In genomic region chr3:101111321-101111720, GRCm38 (mm10) we compare ENCODE assay signal across 12 mouse cellular contexts. TPM values are rescaled to one million over a fixed set of nuclear protein-coding genes. Genes with fewer than 3 reads are reported as not detected.
DNase-seq lines count a peak whose midpoint lies in the region; ATAC-seq and TF ChIP-seq lines count a peak whose summit lies in the region.
"Had no signal": no experiment of that assay in that cellular context is flagged by ENCODE, and none has a peak within 500 bp of the region (broad histone marks: within the 10 kb centered on the region; RNA-seq: fewer than 3 reads in every experiment).

No protein-coding gene starts in this region.

- H3K4me3 ChIP-seq in forebrain, embryonic 12.5 days (replicated peaks): no peak overlapping the region
- H3K4me3 ChIP-seq in forebrain, embryonic 14.5 days (ENCODE audit: low read depth, low read length): no peak overlapping the region
- H3K4me3 ChIP-seq in intestine, embryonic 14.5 days (ENCODE audit: low read depth, low read length): no peak overlapping the region
- H3K4me3 ChIP-seq in intestine, embryonic 15.5 days (replicated peaks): no peak overlapping the region
- no peak overlapping the region for H3K4me3 ChIP-seq in limb, embryonic 10.5 days
- no peak overlapping the region for H3K4me3 ChIP-seq in stomach, embryonic 16.5 days (replicated peaks; ENCODE audit: low read length)
- H3K4me3 ChIP-seq in layer of hippocampus, adult 2 months: no peak overlapping the region

- DNase-seq in forebrain, embryonic 14.5 days (ENCODE audit: low spot score): no peak
- no peak for DNase-seq in intestine, embryonic 14.5 days (ENCODE audit: low spot score)
- DNase-seq in limb, embryonic 10.5 days (ENCODE audit: low spot score): no peak
- DNase-seq in layer of hippocampus, adult 2 months (ENCODE audit: low spot score in 2 of 2): no peak
- DNase-seq in retina, postnatal 1 day: no peak
- DNase-seq: cerebellum, adult 11 months; lung, adult 2 months had no signal

- no peak overlapping the region for H3K4me2 ChIP-seq in forebrain, embryonic 12.5 days
- no peak overlapping the region for H3K4me2 ChIP-seq in forebrain, embryonic 14.5 days (ENCODE audit: low read length)
- no peak overlapping the region for H3K4me2 ChIP-seq in intestine, embryonic 14.5 days (ENCODE audit: low read length)
- no peak overlapping the region for H3K4me2 ChIP-seq in intestine, embryonic 15.5 days (replicated peaks)
- no peak overlapping the region for H3K4me2 ChIP-seq in stomach, embryonic 16.5 days (ENCODE audit: low read depth, low read length)

- H3K36me3 ChIP-seq in forebrain, embryonic 12.5 days (replicated peaks): no peaks in the 10 kb centered on the region
- no peaks in the 10 kb centered on the region for H3K36me3 ChIP-seq in forebrain, embryonic 14.5 days (ENCODE audit: control insufficient read depth, insufficient read depth, low read length)
- no peaks in the 10 kb centered on the region for H3K36me3 ChIP-seq in intestine, embryonic 14.5 days (ENCODE audit: control insufficient read depth, insufficient read depth, low read length)
- H3K36me3 ChIP-seq in intestine, embryonic 15.5 days: no peaks in the 10 kb centered on the region
- no peaks in the 10 kb centered on the region for H3K36me3 ChIP-seq in limb, embryonic 10.5 days
- no peaks in the 10 kb centered on the region for H3K36me3 ChIP-seq in stomach, embryonic 16.5 days (ENCODE audit: control insufficient read depth, insufficient read depth, low read length)
- H3K36me3 ChIP-seq: hindbrain, embryonic 12.5 days had no signal

- 40% methylated on average over 10 of the region's 10 CpGs for WGBS in forebrain, embryonic 12.5 days
- 33% methylated on average over 10 of the region's 10 CpGs for WGBS in forebrain, embryonic 14.5 days
- 53% methylated on average over 10 of the region's 10 CpGs for WGBS in intestine, embryonic 14.5 days
- 53% methylated on average over 10 of the region's 10 CpGs for WGBS in intestine, embryonic 15.5 days
- WGBS in limb, embryonic 10.5 days: 45% methylated on average over 10 of the region's 10 CpGs
- WGBS in stomach, embryonic 16.5 days: 52% methylated on average over 10 of the region's 10 CpGs

- ATAC-seq in forebrain, embryonic 12.5 days (ENCODE audit: low FRiP score): no peak
- no peak for ATAC-seq in forebrain, embryonic 14.5 days
- ATAC-seq in intestine, embryonic 14.5 days (replicated peaks; ENCODE audit: low FRiP score, low TSS enrichment, low read depth): no peak
- ATAC-seq in intestine, embryonic 15.5 days: no peak
- ATAC-seq in stomach, embryonic 16.5 days (ENCODE audit: insufficient read depth, low FRiP score): no peak

- peaks cover 53% of the 10 kb centered on the region for H3K4me1 ChIP-seq in forebrain, embryonic 12.5 days
- peaks cover 37% of the 10 kb centered on the region for H3K4me1 ChIP-seq in forebrain, embryonic 14.5 days (ENCODE audit: control insufficient read depth, insufficient read depth, low read length)
- peaks cover 29% of the 10 kb centered on the region for H3K4me1 ChIP-seq in intestine, embryonic 14.5 days (replicated peaks; ENCODE audit: control insufficient read depth, insufficient read depth, low read length)
- H3K4me1 ChIP-seq in intestine, embryonic 15.5 days (replicated peaks): peaks cover 20% of the 10 kb centered on the region
- peaks cover 66% of the 10 kb centered on the region for H3K4me1 ChIP-seq in limb, embryonic 10.5 days
- peaks cover 38% of the 10 kb centered on the region for H3K4me1 ChIP-seq in stomach, embryonic 16.5 days (ENCODE audit: control insufficient read depth, insufficient read depth, low read length)

- no peaks in the 10 kb centered on the region for H3K27me3 ChIP-seq in forebrain, embryonic 12.5 days
- no peaks in the 10 kb centered on the region for H3K27me3 ChIP-seq in forebrain, embryonic 14.5 days (replicated peaks; ENCODE audit: control insufficient read depth, insufficient read depth, low read length)
- no peaks in the 10 kb centered on the region for H3K27me3 ChIP-seq in intestine, embryonic 14.5 days (replicated peaks; ENCODE audit: control insufficient read depth, insufficient read depth, low read length)
- H3K27me3 ChIP-seq in intestine, embryonic 15.5 days (replicated peaks): no peaks in the 10 kb centered on the region
- peaks cover 7% of the 10 kb centered on the region; the same call in 1 of the 2 replicates for H3K27me3 ChIP-seq in limb, embryonic 10.5 days (ENCODE audit: low read depth, poor library complexity, severe bottlenecking)
- no peaks in the 10 kb centered on the region for H3K27me3 ChIP-seq in stomach, embryonic 16.5 days (ENCODE audit: control insufficient read depth, insufficient read depth, low read length)

- H3K27ac ChIP-seq in forebrain, embryonic 12.5 days: peak overlapping the region; percentile 89
- H3K27ac ChIP-seq in forebrain, embryonic 14.5 days (ENCODE audit: low read depth, low read length): no peak overlapping the region
- peak overlapping the region; percentile 89 for H3K27ac ChIP-seq in intestine, embryonic 14.5 days (ENCODE audit: low read depth)
- no peak overlapping the region for H3K27ac ChIP-seq in intestine, embryonic 15.5 days
- H3K27ac ChIP-seq in limb, embryonic 10.5 days: peak overlapping the region; percentile 98
- peak overlapping the region; percentile 90 for H3K27ac ChIP-seq in stomach, embryonic 16.5 days (ENCODE audit: low read length)
- no peak overlapping the region for H3K27ac ChIP-seq in layer of hippocampus, adult 2 months

- no peak overlapping the region for H3K9ac ChIP-seq in forebrain, embryonic 12.5 days
- H3K9ac ChIP-seq in forebrain, embryonic 14.5 days (ENCODE audit: low read length): no peak overlapping the region
- H3K9ac ChIP-seq in intestine, embryonic 14.5 days (ENCODE audit: low read length): no peak overlapping the region
- no peak overlapping the region for H3K9ac ChIP-seq in intestine, embryonic 15.5 days
- H3K9ac ChIP-seq in stomach, embryonic 16.5 days (ENCODE audit: low read length): no peak overlapping the region

- H3K9me3 ChIP-seq in forebrain, embryonic 12.5 days: no peaks in the 10 kb centered on the region
- no peaks in the 10 kb centered on the region for H3K9me3 ChIP-seq in forebrain, embryonic 14.5 days (replicated peaks; ENCODE audit: control insufficient read depth, low read length)
- H3K9me3 ChIP-seq in intestine, embryonic 14.5 days (ENCODE audit: control insufficient read depth, low read length): no peaks in the 10 kb centered on the region
- no peaks in the 10 kb centered on the region for H3K9me3 ChIP-seq in intestine, embryonic 15.5 days
- H3K9me3 ChIP-seq in limb, embryonic 10.5 days (replicated peaks): no peaks in the 10 kb centered on the region
- H3K9me3 ChIP-seq in stomach, embryonic 16.5 days (replicated peaks; ENCODE audit: control insufficient read depth, low read length): no peaks in the 10 kb centered on the region
- H3K9me3 ChIP-seq: hindbrain, embryonic 12.5 days had no signal

- TF ChIP-seq CTCF in layer of hippocampus, adult 2 months (conservative IDR thresholded peaks at IDR 0.05): no peak

RNA-seq across cellular contexts. Expression of gene Ptgfrn, which starts 1.2 kb away (rescaled TPM):
- polyA plus RNA-seq in forebrain, embryonic 12.5 days (2016; fragmentation: Nextera tagmentation; extraction: Ambion mirVana): 3.9 and 4.5 TPM in 2 replicates
- polyA plus RNA-seq in forebrain, embryonic 14.5 days (2014; fragmentation: Nextera tagmentation; extraction: Ambion mirVana): 3.4 and 4.5 TPM in 2 replicates
- polyA plus RNA-seq in intestine, embryonic 14.5 days (2014; fragmentation: Nextera tagmentation; extraction: Ambion mirVana): 8.4 and 8.8 TPM in 2 replicates
- 4.4 and 4.5 TPM in 2 replicates for polyA plus RNA-seq in intestine, embryonic 15.5 days (2015; fragmentation: Nextera tagmentation; extraction: Ambion mirVana)
- polyA plus RNA-seq in limb, embryonic 10.5 days (2016; fragmentation: Nextera tagmentation; extraction: Ambion mirVana): 3.4 and 4.0 TPM in 2 replicates
- 4.6 and 4.9 TPM in 2 replicates for polyA plus RNA-seq in stomach, embryonic 16.5 days (2015; fragmentation: Nextera tagmentation; extraction: Ambion mirVana)
- total RNA-seq in layer of hippocampus, adult 2 months (2021): 10 to 100 TPM; 10.4 to 11.0 TPM
- total RNA-seq: megakaryocyte-erythroid progenitor cell, adult 5-6 weeks had no signal

Comparison
In these comparisons a context has a peak if more than half of its experiments do, and no peak if none do; other contexts are left out.
1. H3K27ac ChIP-seq: peak in forebrain, embryonic 12.5 days (single experiment), intestine, embryonic 14.5 days (single experiment), limb, embryonic 10.5 days (single experiment) and stomach, embryonic 16.5 days (single experiment); none in forebrain, embryonic 14.5 days (single experiment), intestine, embryonic 15.5 days (single experiment) and layer of hippocampus, adult 2 months (single experiment).